Mouse (Mus musculus) gastrocnemius, postnatal 14 days (tissue): ENCODE results near the gene Ccdc34. TPM values are rescaled to one million over a fixed set of nuclear protein-coding genes. Genes with fewer than 3 reads are reported as not detected.

Experiments used
- DNase-seq: peaks from one replicate; pipeline ENCODE4 v3.0.0; 2021; ENCODE audit warnings: mixed read lengths
- intact Hi-C: fragments of 180-260 bp; cut with DNase I; formaldehyde crosslinking; loops from one replicate; pipeline ENCODE4 v1.15.1; 2025; ENCODE audit warnings: low total_unique reads
- total RNA-seq, 2 experiments: library from RNA; stranded (reverse); gene quantifications; 2 replicates each; pipeline ENCODE4 v1.2.3; 2021

The Ccdc34 gene
- total RNA-seq, 2 experiments from 2014 or later, result 5.8 to 6.5 TPM

- intact Hi-C loops, result no loop called here
- DNase-seq, result no peak
Measured at GRCm38 (mm10) chr2:110165003-110165402, 147.4 kb downstream of the Ccdc34 start.

GRCm38 (mm10) chr2:110167694-110168093 is 150.1 kb downstream of the Ccdc34 start:
- intact Hi-C loops, result no loop called here
- DNase-seq, result no peak

GRCm38 (mm10) chr2:110168361-110168760 is 150.7 kb downstream of the Ccdc34 start:
- intact Hi-C loops, result no loop called here
- DNase-seq, result no peak

GRCm38 (mm10) chr2:110172456-110172855 is 154.8 kb downstream of the Ccdc34 start:
- peak; percentile 30 for DNase-seq
- intact Hi-C loops, result no loop called here

DNA sequence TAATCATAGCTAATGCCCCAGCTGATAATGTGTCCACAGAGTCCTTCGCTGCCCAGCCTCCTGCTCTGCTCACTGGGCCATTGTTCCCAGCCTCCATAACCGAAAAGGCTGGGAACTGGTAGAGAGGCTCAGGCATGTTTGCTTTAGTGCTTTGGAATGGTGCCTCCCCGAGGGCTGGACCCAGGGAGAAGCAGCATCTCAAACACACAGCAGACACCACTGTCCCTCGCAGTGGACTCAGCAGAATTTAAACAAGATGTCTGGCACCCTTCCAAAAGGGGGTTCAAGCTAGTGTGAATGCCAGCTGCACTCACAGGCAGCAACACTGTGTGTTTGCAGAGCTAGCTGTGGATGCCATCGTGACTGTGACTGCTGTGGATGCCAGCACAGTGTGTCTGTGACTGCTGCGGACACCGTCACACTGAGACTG is 156.2 kb downstream of the Ccdc34 start:
- intact Hi-C loops, result no loop called here
- no peak for DNase-seq

GRCm38 (mm10) chr2:110176761-110177400 is 159.3 kb downstream of the Ccdc34 start:
- intact Hi-C loops, result no loop called here
- no peak for DNase-seq

DNA sequence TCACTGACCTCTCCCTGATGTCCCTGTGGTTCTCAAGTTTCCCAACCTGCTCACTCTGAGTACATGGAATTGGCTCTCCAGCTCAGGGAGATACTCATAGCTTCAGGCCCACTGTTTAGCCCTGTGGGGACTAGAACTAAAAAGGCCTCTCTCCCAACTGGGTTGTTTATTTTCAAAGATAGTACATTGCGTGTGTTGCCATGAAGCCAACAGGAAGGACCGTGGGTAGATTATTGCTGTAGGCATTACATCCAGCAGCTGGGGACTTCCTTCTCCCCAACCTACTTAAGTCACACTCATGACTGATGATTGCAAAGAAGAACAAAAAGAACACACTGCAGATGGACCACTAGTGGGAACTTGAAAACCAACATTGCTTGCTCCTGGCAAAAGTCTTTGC is 159.8 kb downstream of the Ccdc34 start:
- intact Hi-C loops, result no loop called here
- no peak for DNase-seq

GRCm38 (mm10) chr2:110177879-110178278 is 160.3 kb downstream of the Ccdc34 start:
- intact Hi-C loops, result no loop called here
- DNase-seq, result peak; percentile 41

DNA sequence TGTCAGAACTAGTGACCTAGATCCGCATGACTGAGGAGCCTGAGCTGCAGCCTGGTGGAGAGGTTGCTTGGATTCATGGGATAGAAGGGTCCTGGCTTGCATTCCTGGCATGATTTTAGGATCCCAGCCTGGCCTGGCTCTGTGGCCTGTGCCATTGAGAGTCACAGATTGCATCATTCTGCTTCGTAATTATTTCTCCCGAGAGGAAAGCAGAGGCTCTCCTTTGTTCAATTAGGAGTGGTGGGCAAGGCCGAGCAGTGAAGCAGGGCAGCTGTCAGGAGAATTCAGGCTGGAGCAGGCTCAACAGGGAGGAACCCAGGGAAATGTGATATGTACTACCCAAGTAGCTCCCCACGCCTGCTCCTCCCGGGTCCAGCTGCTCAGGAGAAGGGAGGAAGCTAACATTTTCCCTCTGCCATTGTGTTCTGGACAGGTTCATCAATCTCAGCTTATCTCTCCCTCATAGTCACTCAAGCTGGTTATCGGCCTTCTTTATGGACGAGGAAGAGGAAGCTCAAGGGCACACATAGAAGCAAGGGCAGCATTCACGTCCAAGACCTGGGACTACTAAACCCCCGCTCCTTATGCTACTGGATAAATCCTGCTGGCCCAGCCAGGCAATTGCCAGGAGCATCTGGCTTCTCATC is 162.2 kb downstream of the Ccdc34 start:
- intact Hi-C loops, result no loop called here
- DNase-seq, result peak; percentile 60

GRCm38 (mm10) chr2:110180316-110180670 is 162.7 kb downstream of the Ccdc34 start:
- DNase-seq, result peak; percentile 10

DNA sequence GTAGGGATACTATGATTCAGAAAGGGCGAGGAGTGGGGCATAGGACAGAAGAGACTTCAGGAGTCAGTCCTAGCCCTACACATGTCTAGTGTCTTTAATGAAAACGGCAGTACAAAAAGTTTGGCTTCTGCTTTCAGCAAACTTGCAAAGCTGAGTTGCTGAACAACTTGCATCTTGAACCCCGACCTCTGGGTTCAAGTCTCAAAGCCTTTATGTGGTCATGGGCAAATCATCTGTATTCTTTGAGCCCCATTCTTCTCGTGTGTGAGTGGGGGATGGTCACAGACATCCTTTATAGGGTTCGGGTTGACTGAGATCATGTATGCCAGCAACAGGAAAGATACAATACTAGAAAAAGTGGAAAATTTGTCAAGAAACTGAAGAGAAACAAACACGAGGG is 164.0 kb downstream of the Ccdc34 start:
- intact Hi-C loops, result no loop called here
- DNase-seq, result no peak

More at GRCm38 (mm10) chr2:110180316-110180670, 162.7 kb downstream of the Ccdc34 start:
- intact Hi-C loops, result no loop called here

GRCm38 (mm10) chr2:110182248-110182647 is 164.6 kb downstream of the Ccdc34 start:
- intact Hi-C loops, result no loop called here
- peak; percentile 9 for DNase-seq

GRCm38 (mm10) chr2:110182795-110183486 is 165.3 kb downstream of the Ccdc34 start:
- intact Hi-C loops, result no loop called here
- DNase-seq, result no peak

- DNase-seq, result no peak
- intact Hi-C loops, result no loop called here
Measured at GRCm38 (mm10) chr2:110184071-110184470, 166.5 kb downstream of the Ccdc34 start.

DNA sequence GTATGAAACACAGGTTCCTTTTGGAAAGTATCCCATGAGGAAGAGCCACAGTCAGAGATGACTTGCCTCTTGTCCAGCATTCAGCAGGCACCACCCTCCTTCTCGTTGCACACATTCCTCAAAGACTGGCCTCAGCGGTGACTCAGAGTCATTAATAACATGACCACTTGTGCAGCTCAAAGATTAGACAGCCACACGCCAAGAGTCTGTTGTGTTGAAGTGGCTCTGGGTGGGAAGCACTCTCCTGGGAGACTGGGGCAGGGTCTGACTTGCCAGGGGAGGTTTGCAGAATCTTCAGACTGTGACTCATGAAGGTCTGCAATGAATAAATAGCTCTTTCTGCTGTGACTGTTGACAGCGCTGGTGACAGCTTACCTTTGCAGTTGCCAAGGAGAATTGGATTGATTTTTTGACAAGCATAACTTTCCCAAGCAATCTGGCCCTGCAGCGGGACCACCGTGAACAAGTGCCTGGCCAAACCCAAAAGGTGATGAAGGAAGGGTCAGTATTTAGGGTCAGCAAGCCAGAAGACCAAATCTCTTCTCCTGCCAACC is 168.9 kb downstream of the Ccdc34 start:
- intact Hi-C loops, result no loop called here
- no peak for DNase-seq

DNA sequence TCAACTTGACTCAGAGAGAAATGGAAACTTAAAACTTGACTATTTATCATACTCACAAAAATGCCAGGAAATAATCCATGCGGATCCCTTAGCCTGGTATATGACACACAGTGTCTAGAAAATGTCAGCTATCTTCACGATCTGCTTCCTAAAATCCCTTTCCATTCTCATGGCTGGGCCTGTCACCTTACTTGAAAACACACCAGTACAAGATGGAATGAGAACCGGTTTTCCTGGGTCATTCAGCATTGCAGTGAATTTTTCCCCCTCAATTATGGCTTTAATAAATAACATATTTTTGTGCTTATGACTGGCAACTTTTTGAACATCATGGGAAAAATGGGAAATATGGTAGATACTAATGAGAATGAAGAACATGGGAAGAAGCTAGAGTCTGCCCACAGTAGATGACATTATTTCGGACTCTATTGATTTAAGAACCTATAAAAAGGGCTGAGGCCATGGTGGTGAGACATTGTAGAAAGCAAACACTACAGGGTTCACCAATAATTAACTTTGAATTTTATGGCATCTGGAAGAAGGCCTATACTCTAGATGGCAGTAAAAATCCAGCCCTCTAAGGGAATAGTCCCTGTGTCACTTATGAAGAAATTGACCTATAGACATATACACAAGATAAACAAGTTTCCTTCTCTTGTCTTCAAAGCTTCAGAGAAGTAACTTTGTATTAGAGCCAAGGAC is 171.2 kb downstream of the Ccdc34 start:
- intact Hi-C loops, result no loop called here
- no peak for DNase-seq

- intact Hi-C loops, result no loop called here
- no peak for DNase-seq
Measured at GRCm38 (mm10) chr2:110190416-110190815, 172.8 kb downstream of the Ccdc34 start.

GRCm38 (mm10) chr2:110191186-110191690 is 173.6 kb downstream of the Ccdc34 start:
- DNase-seq, result no peak
- intact Hi-C loops, result no loop called here

GRCm38 (mm10) chr2:110191965-110192701 is 174.5 kb downstream of the Ccdc34 start:
- peak; percentile 91 for DNase-seq
- intact Hi-C loops, result no loop called here
